Mouse (Mus musculus): ENCODE measurements at regions not wholly inside any gene's neighbourhood (a gene's known extent, or its start where the extent isn't known, plus 50 kb on each side); places are given as distances from the start of the nearest gene placed in this dataset.

- TF ChIP-seq CTCF (IDR thresholded peaks at IDR 0.05; ENCODE audit: insufficient read depth, low read depth, low read length) (no peak), POLR2A (IDR thresholded peaks at IDR 0.05; ENCODE audit: insufficient read depth, low read depth, low read length) (no peak)
Observed at GRCm38 (mm10) chr4:105633789-105634188, 155.9 kb upstream of the Gm12728 start.

Measured in olfactory bulb, adult 2 months (tissue).